Mouse (Mus musculus): ENCODE data around the gene Gm20388. TPM values are rescaled to one million over a fixed set of nuclear protein-coding genes. Genes with fewer than 3 reads are reported as not detected.
A peak's percentile ranks its signal among the peaks of the same experiment; 100 is the strongest.

Gm20388 gene
- polyA plus RNA-seq, 1 experiment from 2014 or later = not detected

- H3K36me3 ChIP-seq (ENCODE audit: control insufficient read depth, insufficient read depth, low read length) = no peaks in the 10 kb centered on the region
- ATAC-seq (ENCODE audit: insufficient number of reproducible peaks, insufficient read depth, low FRiP score, low read depth) = no peak
- no peaks in the 10 kb centered on the region for H3K27me3 ChIP-seq (ENCODE audit: control insufficient read depth, insufficient read depth, low read length)
- H3K4me2 ChIP-seq (ENCODE audit: low read length) = no peak overlapping the region
- no peak overlapping the region for H3K27ac ChIP-seq (replicated peaks in 1 of 2; ENCODE audit: control insufficient read depth in 1 of 2, insufficient read depth in 1 of 2, low read depth in 2 of 2, low read length in 2 of 2)
- no peak overlapping the region for H3K4me3 ChIP-seq (ENCODE audit: control insufficient read depth in 1 of 2, insufficient read depth in 1 of 2, low read depth in 1 of 2, low read length in 2 of 2)
- peaks cover 0 to 2% of the 10 kb centered on the region in 2 experiments; a peak in 1 of 4 replicates for H3K4me1 ChIP-seq (ENCODE audit: control insufficient read depth in 2 of 2, insufficient read depth in 2 of 2, low read length in 2 of 2)
- 52% methylated on average over 12 of the region's 12 CpGs for WGBS
- no peaks in the 10 kb centered on the region for H3K9me3 ChIP-seq (ENCODE audit: control insufficient read depth, low read length)
- no peak overlapping the region for H3K9ac ChIP-seq (ENCODE audit: low read length)
Observed at GRCm38 (mm10) chr8:123773468-123773867, 3862.8 kb downstream of the Gm20388 start.

GRCm38 (mm10) chr8:123774491-123774890, 3863.8 kb downstream of the Gm20388 start:
- no peak overlapping the region for H3K27ac ChIP-seq (replicated peaks in 1 of 2; ENCODE audit: control insufficient read depth in 1 of 2, insufficient read depth in 1 of 2, low read depth in 2 of 2, low read length in 2 of 2)
- H3K4me2 ChIP-seq (ENCODE audit: low read length) = no peak overlapping the region
- H3K9ac ChIP-seq (ENCODE audit: low read length) = no peak overlapping the region
- no peak for ATAC-seq (ENCODE audit: insufficient number of reproducible peaks, insufficient read depth, low FRiP score, low read depth)
- H3K9me3 ChIP-seq (ENCODE audit: control insufficient read depth, low read length) = no peaks in the 10 kb centered on the region
- H3K36me3 ChIP-seq (ENCODE audit: control insufficient read depth, insufficient read depth, low read length) = no peaks in the 10 kb centered on the region
- H3K4me3 ChIP-seq (ENCODE audit: control insufficient read depth in 1 of 2, insufficient read depth in 1 of 2, low read depth in 1 of 2, low read length in 2 of 2) = no peak overlapping the region
- no peaks in the 10 kb centered on the region for H3K4me1 ChIP-seq (ENCODE audit: control insufficient read depth in 2 of 2, insufficient read depth in 2 of 2, low read length in 2 of 2)
- H3K27me3 ChIP-seq (ENCODE audit: control insufficient read depth, insufficient read depth, low read length) = no peaks in the 10 kb centered on the region
- 100% methylated on average over 1 of the region's 1 CpGs for WGBS

GRCm38 (mm10) chr8:123777319-123777718, 3866.7 kb downstream of the Gm20388 start:
- H3K36me3 ChIP-seq (ENCODE audit: control insufficient read depth, insufficient read depth, low read length) = no peaks in the 10 kb centered on the region
- ATAC-seq (ENCODE audit: insufficient number of reproducible peaks, insufficient read depth, low FRiP score, low read depth) = no peak
- no peak overlapping the region for H3K9ac ChIP-seq (ENCODE audit: low read length)
- H3K4me2 ChIP-seq (ENCODE audit: low read length) = no peak overlapping the region
- WGBS = 54% methylated on average over 7 of the region's 7 CpGs
- H3K9me3 ChIP-seq (ENCODE audit: control insufficient read depth, low read length) = no peaks in the 10 kb centered on the region
- no peak overlapping the region for H3K27ac ChIP-seq (replicated peaks in 1 of 2; ENCODE audit: control insufficient read depth in 1 of 2, insufficient read depth in 1 of 2, low read depth in 2 of 2, low read length in 2 of 2)
- H3K4me3 ChIP-seq (ENCODE audit: control insufficient read depth in 1 of 2, insufficient read depth in 1 of 2, low read depth in 1 of 2, low read length in 2 of 2) = no peak overlapping the region
- no peaks in the 10 kb centered on the region for H3K27me3 ChIP-seq (ENCODE audit: control insufficient read depth, insufficient read depth, low read length)
- peaks cover 6 to 7% of the 10 kb centered on the region in 2 experiments; a peak in 3 of 4 replicates for H3K4me1 ChIP-seq (ENCODE audit: control insufficient read depth in 2 of 2, insufficient read depth in 2 of 2, low read length in 2 of 2)

GRCm38 (mm10) chr8:123780471-123780870, 3869.8 kb downstream of the Gm20388 start:
- 48% methylated on average over 3 of the region's 3 CpGs for WGBS
- H3K4me2 ChIP-seq (ENCODE audit: low read length) = no peak overlapping the region
- no peaks in the 10 kb centered on the region for H3K9me3 ChIP-seq (ENCODE audit: control insufficient read depth, low read length)
- peaks cover 6 to 7% of the 10 kb centered on the region in 2 experiments; a peak in 3 of 4 replicates for H3K4me1 ChIP-seq (ENCODE audit: control insufficient read depth in 2 of 2, insufficient read depth in 2 of 2, low read length in 2 of 2)
- H3K27me3 ChIP-seq (ENCODE audit: control insufficient read depth, insufficient read depth, low read length) = no peaks in the 10 kb centered on the region
- no peak overlapping the region for H3K9ac ChIP-seq (ENCODE audit: low read length)
- no peak overlapping the region for H3K4me3 ChIP-seq (ENCODE audit: control insufficient read depth in 1 of 2, insufficient read depth in 1 of 2, low read depth in 1 of 2, low read length in 2 of 2)
- no peak for ATAC-seq (ENCODE audit: insufficient number of reproducible peaks, insufficient read depth, low FRiP score, low read depth)
- no peak overlapping the region for H3K27ac ChIP-seq (replicated peaks in 1 of 2; ENCODE audit: control insufficient read depth in 1 of 2, insufficient read depth in 1 of 2, low read depth in 2 of 2, low read length in 2 of 2)
- H3K36me3 ChIP-seq (ENCODE audit: control insufficient read depth, insufficient read depth, low read length) = no peaks in the 10 kb centered on the region

GRCm38 (mm10) chr8:123781256-123781655, 3870.6 kb downstream of the Gm20388 start:
- Histone ChIP-seq H3K27ac (replicated peaks in 1 of 2; ENCODE audit: control insufficient read depth in 1 of 2, insufficient read depth in 1 of 2, low read depth in 2 of 2, low read length in 2 of 2) (no peak overlapping the region), H3K4me3 (ENCODE audit: control insufficient read depth in 1 of 2, insufficient read depth in 1 of 2, low read depth in 1 of 2, low read length in 2 of 2) (no peak overlapping the region), H3K27me3 (ENCODE audit: control insufficient read depth, insufficient read depth, low read length) (no peaks in the 10 kb centered on the region), H3K4me1 (ENCODE audit: control insufficient read depth in 2 of 2, insufficient read depth in 2 of 2, low read length in 2 of 2) (peaks cover 6 to 7% of the 10 kb centered on the region in 2 experiments; a peak in 3 of 4 replicates), H3K36me3 (ENCODE audit: control insufficient read depth, insufficient read depth, low read length) (no peaks in the 10 kb centered on the region), H3K9ac (ENCODE audit: low read length) (no peak overlapping the region), H3K9me3 (ENCODE audit: control insufficient read depth, low read length) (no peaks in the 10 kb centered on the region), H3K4me2 (ENCODE audit: low read length) (no peak overlapping the region)
- ATAC-seq (ENCODE audit: insufficient number of reproducible peaks, insufficient read depth, low FRiP score, low read depth) = no peak
- 47% methylated on average over 8 of the region's 8 CpGs for WGBS

- Histone ChIP-seq H3K4me1 (ENCODE audit: control insufficient read depth in 2 of 2, insufficient read depth in 2 of 2, low read length in 2 of 2) (peaks cover 7 to 8% of the 10 kb centered on the region in 2 experiments; a peak in 3 of 4 replicates), H3K36me3 (ENCODE audit: control insufficient read depth, insufficient read depth, low read length) (no peaks in the 10 kb centered on the region), H3K9ac (ENCODE audit: low read length) (no peak overlapping the region), H3K4me2 (ENCODE audit: low read length) (no peak overlapping the region), H3K4me3 (ENCODE audit: control insufficient read depth in 1 of 2, insufficient read depth in 1 of 2, low read depth in 1 of 2, low read length in 2 of 2) (no peak overlapping the region), H3K9me3 (ENCODE audit: control insufficient read depth, low read length) (no peaks in the 10 kb centered on the region), H3K27me3 (ENCODE audit: control insufficient read depth, insufficient read depth, low read length) (no peaks in the 10 kb centered on the region; the same call in 1 of the 2 replicates), H3K27ac (replicated peaks in 1 of 2; ENCODE audit: control insufficient read depth in 1 of 2, insufficient read depth in 1 of 2, low read depth in 2 of 2, low read length in 2 of 2) (no peak overlapping the region)
- ATAC-seq (ENCODE audit: insufficient number of reproducible peaks, insufficient read depth, low FRiP score, low read depth) = peak; percentile 73
- 7% methylated on average over 6 of the region's 6 CpGs for WGBS
Observed at GRCm38 (mm10) chr8:123783525-123784249, 3873.0 kb downstream of the Gm20388 start.

- Histone ChIP-seq H3K9ac (ENCODE audit: low read length) (no peak overlapping the region), H3K36me3 (ENCODE audit: control insufficient read depth, insufficient read depth, low read length) (no peaks in the 10 kb centered on the region), H3K4me3 (ENCODE audit: control insufficient read depth in 1 of 2, insufficient read depth in 1 of 2, low read depth in 1 of 2, low read length in 2 of 2) (no peak overlapping the region), H3K9me3 (ENCODE audit: control insufficient read depth, low read length) (no peaks in the 10 kb centered on the region), H3K27ac (replicated peaks in 1 of 2; ENCODE audit: control insufficient read depth in 1 of 2, insufficient read depth in 1 of 2, low read depth in 2 of 2, low read length in 2 of 2) (no peak overlapping the region), H3K4me2 (ENCODE audit: low read length) (no peak overlapping the region), H3K27me3 (ENCODE audit: control insufficient read depth, insufficient read depth, low read length) (no peaks in the 10 kb centered on the region; the same call in 1 of the 2 replicates), H3K4me1 (ENCODE audit: control insufficient read depth in 2 of 2, insufficient read depth in 2 of 2, low read length in 2 of 2) (peaks cover under 1 to 6% of the 10 kb centered on the region in 2 experiments; a peak in 3 of 4 replicates)
- 81% methylated on average over 6 of the region's 6 CpGs for WGBS
- no peak for ATAC-seq (ENCODE audit: insufficient number of reproducible peaks, insufficient read depth, low FRiP score, low read depth)
Observed at GRCm38 (mm10) chr8:123786166-123786565, 3875.5 kb downstream of the Gm20388 start.

Measured in heart, embryonic 14.5 days (tissue).